Mouse (Mus musculus) lung, adult 2 months (tissue): ENCODE measurements around the gene Ano10. TPM values are rescaled to one million over a fixed set of nuclear protein-coding genes. Genes with fewer than 3 reads are reported as not detected.

Experiments
- DNase-seq: peaks from one replicate; pipeline ENCODE4 v3.0.0; 2022
- H3K4me1 ChIP-seq: fragments of 200-500 bp; 2 replicates; pipeline ENCODE4 v1.6.1; 2011; ENCODE audit warnings: low read length; ENCODE audit not compliant: control insufficient read depth, insufficient read depth
- H3K4me3 ChIP-seq: fragments of 200-500 bp; replicated peaks from 2 replicates; pipeline ENCODE3; 2011; ENCODE audit warnings: low read depth, mild to moderate bottlenecking, control low read depth, low read length; ENCODE audit errors: extremely low read depth
- CTCF ChIP-seq: fragments of 200-500 bp; IDR thresholded peaks from 2 replicates; pipeline ENCODE4 v1.5.1; 2011; ENCODE audit warnings: mild to moderate bottlenecking, low read length, control low read depth; ENCODE audit not compliant: insufficient read depth
- POLR2A ChIP-seq: fragments of 200-500 bp; IDR thresholded peaks from 2 replicates; pipeline ENCODE4 v1.6.1; 2011; ENCODE audit warnings: low read depth, mild to moderate bottlenecking, control low read depth, low read length, borderline replicate concordance; ENCODE audit errors: extremely low read depth
- WGBS: fragments of 180-500 bp; shearing (Covaris S2); methylation state at CpG from one replicate; pipeline ENCODE4 v1.1.7; 2018; 5-methylcytosine and 5-hydroxymethylcytosine counted together
- polyA plus RNA-seq: library from polyadenylated mRNA; depleted of rRNA; stranded (reverse); fragments of >200 nt; gene quantifications from 2 replicates; pipeline ENCODE4 v1.2.3, GENCODE M21; 2012; rRNA removed

The Ano10 gene
- polyA plus RNA-seq: 48.7 and 50.6 TPM in 2 replicates

DNA sequence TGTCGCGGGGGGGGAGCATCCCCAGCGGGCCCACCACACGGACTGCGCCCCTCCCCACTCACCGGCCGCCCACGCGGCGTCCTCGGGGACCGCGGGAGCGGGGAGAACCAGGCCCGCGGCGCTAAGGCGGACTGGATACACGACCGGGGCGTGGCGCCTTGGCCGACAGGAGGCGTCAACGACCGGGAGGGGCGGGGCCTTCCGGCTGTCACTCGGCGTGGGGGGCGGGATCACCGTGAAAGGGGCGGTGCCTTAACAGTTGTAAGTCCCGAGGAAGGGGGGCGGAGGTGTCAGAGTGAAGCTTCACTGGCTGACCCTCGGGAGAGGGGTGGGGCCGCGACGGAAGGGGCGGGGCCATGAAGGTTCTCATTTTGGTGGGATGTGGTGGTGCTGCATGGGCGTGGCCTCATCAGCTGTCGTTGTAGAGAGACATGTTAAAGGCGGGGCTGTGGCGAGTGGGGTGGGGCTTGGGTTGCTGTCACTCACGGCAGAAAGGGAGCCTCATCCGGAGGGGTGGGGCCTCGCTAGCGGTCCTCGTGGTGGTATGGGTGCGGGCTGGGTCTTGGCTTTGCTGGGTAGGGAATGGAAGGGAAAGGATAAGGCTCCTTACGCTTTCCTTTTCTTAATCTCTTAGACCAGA is at the start of gene Ano10:
TSS of gene Ano10 (minus strand) at position 182 of the 640 bp plus-strand sequence.
- DNase-seq: peak; percentile 94
- WGBS: 2% methylated on average over 51 of the region's 51 CpGs
- no peak for TF ChIP-seq CTCF
- peak; percentile 65; the same call in 1 of the 2 replicates for TF ChIP-seq POLR2A
- Histone ChIP-seq H3K4me1 (no peaks in the 10 kb centered on the region; the same call in 1 of the 2 replicates), H3K4me3 (peak within 1 kb of the TSS; percentile 65)

DNA sequence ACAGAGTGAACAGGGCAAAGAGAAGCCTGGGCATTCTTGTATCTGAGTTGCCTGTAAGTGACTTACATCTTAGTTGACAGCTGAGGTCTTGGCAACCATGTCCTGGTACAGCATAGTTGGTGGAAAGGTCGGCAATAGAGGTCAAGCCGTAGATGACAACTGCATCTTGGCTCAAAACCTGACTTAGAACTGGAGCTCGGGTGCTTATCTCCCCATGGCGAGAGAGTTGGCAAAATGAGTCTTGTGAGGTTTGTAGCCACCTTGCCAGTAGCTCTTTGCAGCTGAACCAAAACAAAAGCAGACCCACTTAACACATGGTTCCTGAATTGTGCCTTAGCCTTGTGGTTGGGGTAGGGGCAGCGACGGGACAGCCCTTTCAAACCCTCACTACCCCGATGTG is 49.2 kb upstream of the Ano10 start:
- 76% methylated on average over 7 of the region's 7 CpGs for WGBS
- Histone ChIP-seq H3K4me3 (no peak overlapping the region), H3K4me1 (no peaks in the 10 kb centered on the region)
- no peak for TF ChIP-seq POLR2A
- TF ChIP-seq CTCF: no peak
- DNase-seq: no peak

GRCm38 (mm10) chr9:122339972-122340371 is 45.7 kb upstream of the Ano10 start:
- DNase-seq: no peak
- TF ChIP-seq CTCF (no peak), POLR2A (no peak)
- WGBS: 56% methylated on average over 5 of the region's 5 CpGs
- Histone ChIP-seq H3K4me1 (no peaks in the 10 kb centered on the region), H3K4me3 (no peak overlapping the region)

GRCm38 (mm10) chr9:122337510-122337931 is 43.3 kb upstream of the Ano10 start:
- TF ChIP-seq CTCF: no peak
- no peak for TF ChIP-seq POLR2A
- no peak for DNase-seq
- Histone ChIP-seq H3K4me1 (no peaks in the 10 kb centered on the region), H3K4me3 (no peak overlapping the region)
- WGBS: 34% methylated on average over 8 of the region's 8 CpGs

- TF ChIP-seq CTCF (no peak), POLR2A (no peak)
- no peak overlapping the region for H3K4me3 ChIP-seq
- H3K4me1 ChIP-seq: no peaks in the 10 kb centered on the region
- WGBS: 49% methylated on average over 2 of the region's 2 CpGs
- DNase-seq: no peak
These were observed 42.5 kb upstream of the Ano10 start for GRCm38 (mm10) chr9:122336677-122337076.

DNA sequence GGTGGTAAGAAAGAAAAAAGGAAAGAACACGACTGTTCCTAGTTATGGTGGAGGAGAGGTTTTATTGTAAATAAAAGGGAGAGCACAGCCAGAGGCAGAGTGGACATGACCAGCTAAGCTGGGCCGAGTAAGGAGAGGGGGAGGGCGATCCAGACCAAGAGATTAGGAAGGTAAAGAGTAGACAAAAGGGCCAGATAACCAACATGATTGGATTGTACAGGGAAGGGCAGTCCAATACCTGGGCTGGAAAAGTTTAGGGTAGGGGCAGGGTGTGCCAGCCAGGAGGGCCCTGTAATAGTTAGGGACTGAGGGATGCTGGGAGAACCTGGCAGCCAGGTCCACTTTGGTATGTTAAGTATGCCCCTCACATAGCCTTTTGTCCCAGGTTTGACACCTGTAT is 34.0 kb upstream of the Ano10 start:
- 50% methylated on average over 3 of the region's 3 CpGs for WGBS
- no peak for DNase-seq
- TF ChIP-seq POLR2A (no peak), CTCF (no peak)

GRCm38 (mm10) chr9:122325996-122326395 is 31.8 kb upstream of the Ano10 start:
- Histone ChIP-seq H3K4me3 (no peak overlapping the region), H3K4me1 (no peaks in the 10 kb centered on the region)
- 70% methylated on average over 1 of the region's 1 CpGs for WGBS
- TF ChIP-seq CTCF (no peak), POLR2A (no peak)
- no peak for DNase-seq

More for the DNA sequence above, 34.0 kb upstream of the Ano10 start:
- Histone ChIP-seq H3K4me3 (no peak overlapping the region), H3K4me1 (no peaks in the 10 kb centered on the region)

GRCm38 (mm10) chr9:122322356-122322755 is 28.1 kb upstream of the Ano10 start:
- H3K4me3 ChIP-seq: no peak overlapping the region
- TF ChIP-seq CTCF (no peak), POLR2A (no peak)

DNA sequence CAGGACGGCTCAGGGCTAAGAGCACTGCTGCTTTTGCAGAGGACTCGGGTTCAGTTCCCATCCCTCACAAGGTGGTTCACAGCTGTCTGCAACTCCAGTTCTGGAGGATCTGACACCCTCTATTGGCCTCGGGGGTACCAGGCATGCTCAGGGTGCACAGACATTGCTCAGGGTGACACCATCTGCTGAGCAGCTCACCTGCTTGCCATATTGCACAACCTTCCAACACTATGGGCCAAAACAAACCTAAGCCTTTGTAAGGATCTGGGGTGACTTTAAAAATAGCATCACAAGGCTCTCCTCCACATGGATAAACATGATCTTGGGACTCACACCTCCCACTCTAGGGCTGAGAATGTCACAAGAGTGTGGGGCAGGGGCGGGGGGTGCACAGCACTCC is 26.4 kb upstream of the Ano10 start:
- no peak overlapping the region for H3K4me3 ChIP-seq
- no peaks in the 10 kb centered on the region for H3K4me1 ChIP-seq
- 82% methylated on average over 4 of the region's 4 CpGs for WGBS
- TF ChIP-seq POLR2A: no peak
- TF ChIP-seq CTCF: no peak
- DNase-seq: no peak

More at GRCm38 (mm10) chr9:122322356-122322755, 28.1 kb upstream of the Ano10 start:
- DNase-seq: no peak
- H3K4me1 ChIP-seq: no peaks in the 10 kb centered on the region
- 55% methylated on average over 3 of the region's 3 CpGs for whole genome bisulfite sequencing

GRCm38 (mm10) chr9:122316562-122316961 is 22.3 kb upstream of the Ano10 start:
- 68% methylated on average over 7 of the region's 7 CpGs for WGBS
- no peak for DNase-seq
- no peak overlapping the region for H3K4me3 ChIP-seq
- no peaks in the 10 kb centered on the region for H3K4me1 ChIP-seq
- TF ChIP-seq POLR2A (no peak), CTCF (no peak)
